Mouse (Mus musculus) embryonic facial prominence, embryonic 15.5 days (tissue): ENCODE measurements around the gene Runx2. TPM values are rescaled to one million over a fixed set of nuclear protein-coding genes. Genes with fewer than 3 reads are reported as not detected.

Source experiments
- ATAC-seq: fragments of 200-750 bp; cut with Nextera tagmentation; 2 replicates; pipeline ENCODE4 v1.8.0; 2017; ENCODE audit warnings: low read depth, moderate TSS enrichment; ENCODE audit not compliant: insufficient number of reproducible peaks, low FRiP score, low TSS enrichment
- H3K27ac ChIP-seq: fragments of 300-500 bp; sonication (generic); replicated peaks from 2 replicates; pipeline ENCODE4 v1.5.1; 2015; ENCODE audit warnings: mild to moderate bottlenecking, inconsistent platforms
- H3K27me3 ChIP-seq: fragments of 300-500 bp; sonication (generic); 2 replicates; pipeline ENCODE4 v1.6.1; 2015; ENCODE audit warnings: inconsistent platforms
- H3K36me3 ChIP-seq: fragments of 300-500 bp; sonication (generic); 2 replicates; pipeline ENCODE4 v1.6.1; 2015; ENCODE audit warnings: mild to moderate bottlenecking, inconsistent platforms
- H3K4me1 ChIP-seq: fragments of 300-500 bp; sonication (generic); 2 replicates; pipeline ENCODE4 v1.6.1; 2015; ENCODE audit warnings: inconsistent platforms
- H3K4me2 ChIP-seq: fragments of 300-500 bp; sonication (generic); replicated peaks from 2 replicates; pipeline ENCODE4 v1.6.1; 2015; ENCODE audit warnings: mild to moderate bottlenecking, inconsistent platforms
- H3K4me3 ChIP-seq: fragments of 300-500 bp; sonication (generic); replicated peaks from 2 replicates; pipeline ENCODE4 v1.5.1; 2015; ENCODE audit warnings: mild to moderate bottlenecking, inconsistent platforms
- H3K9ac ChIP-seq: fragments of 300-500 bp; sonication (generic); 2 replicates; pipeline ENCODE4 v1.6.1; 2015; ENCODE audit warnings: inconsistent platforms
- H3K9me3 ChIP-seq: fragments of 300-500 bp; sonication (generic); replicated peaks from 2 replicates; pipeline ENCODE4 v1.6.1; 2016; ENCODE audit warnings: inconsistent platforms
- WGBS: fragments of 180-500 bp; shearing (Covaris S2); methylation state at CpG from one replicate; pipeline ENCODE4 v1.1.7; 2015; 5-methylcytosine and 5-hydroxymethylcytosine counted together
- polyA plus RNA-seq: library from polyadenylated mRNA; unstranded; fragments of >200 nt; fragmentation: Nextera tagmentation; extraction: Ambion mirVana; gene quantifications from 2 replicates; pipeline ENCODE4 v1.2.1, GENCODE M21; 2015

The Runx2 gene
- polyA plus RNA-seq, result 28.5 and 30.1 TPM in 2 replicates

DNA sequence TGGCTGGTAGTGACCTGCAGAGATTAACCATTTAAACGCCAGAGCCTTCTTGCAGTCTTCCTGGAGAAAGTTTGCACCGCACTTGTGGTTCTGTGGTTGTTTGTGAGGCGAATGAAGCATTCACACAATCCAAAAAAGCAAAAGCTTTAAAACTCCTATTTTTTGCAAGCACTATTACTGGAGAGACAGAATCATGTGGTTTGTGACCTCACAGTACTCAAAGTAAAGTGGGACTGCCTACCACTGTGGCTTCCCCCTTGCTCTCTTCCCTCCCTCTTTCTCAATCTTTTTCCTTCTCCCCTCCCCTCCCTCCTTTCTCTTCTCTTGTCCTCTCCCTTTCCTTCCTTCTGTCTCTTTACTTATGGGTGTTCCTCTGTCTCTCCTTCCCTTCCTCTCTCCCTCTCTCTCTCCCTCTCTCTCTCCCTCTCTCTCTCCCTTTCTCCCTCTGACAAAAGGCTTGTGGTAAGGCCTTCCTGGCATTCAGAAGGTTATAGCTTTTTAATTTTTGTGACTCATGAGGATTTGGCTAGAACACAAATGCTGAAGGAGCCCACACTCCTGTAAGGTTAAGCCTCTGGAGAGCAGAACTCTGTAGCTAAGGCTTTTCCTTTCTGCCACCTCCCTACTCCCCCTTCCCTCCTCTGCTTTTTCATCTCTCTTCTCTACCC, at the start of gene Runx2:
Gene Runx2, minus strand, starts transcription at position 290 of the 668 bp plus-strand sequence.
- H3K9me3 ChIP-seq, result no peaks in the 10 kb centered on the region
- H3K9ac ChIP-seq, result 0 out of 2 replicates have a peak within 1 kb of the TSS, but pooled peaks have one; percentile 21
- peak within 1 kb of the TSS; percentile 59 for H3K27ac ChIP-seq
- H3K4me1 ChIP-seq, result peaks cover 7% of the 10 kb centered on the region
- H3K4me2 ChIP-seq, result peak within 1 kb of the TSS; percentile 28
- WGBS, result 34% methylated on average over 3 of the region's 3 CpGs
- H3K27me3 ChIP-seq, result no peaks in the 10 kb centered on the region
- ATAC-seq, result peak; percentile 78
- H3K4me3 ChIP-seq, result peak within 1 kb of the TSS; percentile 35
- H3K36me3 ChIP-seq, result no peaks in the 10 kb centered on the region

- no peak overlapping the region for H3K4me3 ChIP-seq
- H3K9ac ChIP-seq, result no peak overlapping the region
- no peaks in the 10 kb centered on the region for H3K9me3 ChIP-seq
- no peaks in the 10 kb centered on the region for H3K36me3 ChIP-seq
- H3K27me3 ChIP-seq, result no peaks in the 10 kb centered on the region
- WGBS, result 88% methylated on average over 6 of the region's 6 CpGs
- ATAC-seq, result no peak
- H3K4me2 ChIP-seq, result no peak overlapping the region
- H3K27ac ChIP-seq, result no peak overlapping the region
- H3K4me1 ChIP-seq, result no peaks in the 10 kb centered on the region
Measured at GRCm38 (mm10) chr17:44863165-44863564, 48.6 kb upstream of the Runx2 start.

- Histone ChIP-seq H3K9me3 (no peaks in the 10 kb centered on the region), H3K4me2 (no peak overlapping the region), H3K27me3 (no peaks in the 10 kb centered on the region), H3K4me1 (peaks cover 5% of the 10 kb centered on the region; the same call in 1 of the 2 replicates), H3K4me3 (no peak overlapping the region), H3K27ac (peak overlapping the region; percentile 60), H3K36me3 (no peaks in the 10 kb centered on the region), H3K9ac (no peak overlapping the region)
- peak; percentile 57; the same call in 1 of the 2 replicates for ATAC-seq
- 33% methylated on average over 4 of the region's 4 CpGs for WGBS
Measured at GRCm38 (mm10) chr17:44842184-44842583, 27.6 kb upstream of the Runx2 start.

GRCm38 (mm10) chr17:44831201-44831600, 16.6 kb upstream of the Runx2 start:
- Histone ChIP-seq H3K9ac (no peak overlapping the region), H3K27me3 (no peaks in the 10 kb centered on the region), H3K4me3 (no peak overlapping the region), H3K27ac (no peak overlapping the region), H3K4me1 (no peaks in the 10 kb centered on the region), H3K36me3 (no peaks in the 10 kb centered on the region), H3K4me2 (no peak overlapping the region), H3K9me3 (no peaks in the 10 kb centered on the region)
- ATAC-seq, result no peak
- WGBS, result 73% methylated on average over 1 of the region's 1 CpGs

DNA sequence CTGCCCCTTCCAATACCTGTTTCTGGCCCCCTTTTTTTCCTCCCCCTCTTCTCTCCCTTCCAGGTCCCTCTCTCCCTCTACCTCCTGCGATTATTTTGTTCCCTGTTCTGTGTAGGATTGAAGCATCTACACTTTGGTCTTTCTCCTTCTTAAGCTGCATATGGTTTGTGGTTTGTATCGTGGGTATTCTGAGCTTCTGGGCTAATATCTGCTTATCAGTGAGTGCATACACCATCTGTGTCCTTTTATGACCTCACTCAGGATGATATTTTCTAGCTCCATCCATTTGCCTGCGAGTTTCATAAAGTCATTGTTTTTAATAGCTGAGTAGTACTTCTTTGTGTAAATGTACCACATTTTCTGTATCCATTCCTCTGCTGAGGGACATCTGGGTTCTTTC, 15.0 kb upstream of the Runx2 start:
- no peaks in the 10 kb centered on the region for H3K9me3 ChIP-seq
- 83% methylated on average over 3 of the region's 3 CpGs for WGBS
- ATAC-seq, result no peak
- no peaks in the 10 kb centered on the region for H3K27me3 ChIP-seq
- no peak overlapping the region for H3K27ac ChIP-seq
- H3K4me1 ChIP-seq, result no peaks in the 10 kb centered on the region
- no peak overlapping the region for H3K4me3 ChIP-seq
- no peak overlapping the region for H3K4me2 ChIP-seq
- H3K36me3 ChIP-seq, result no peaks in the 10 kb centered on the region
- H3K9ac ChIP-seq, result no peak overlapping the region

GRCm38 (mm10) chr17:44827964-44828363, 13.4 kb upstream of the Runx2 start:
- Histone ChIP-seq H3K9ac (no peak overlapping the region), H3K4me3 (no peak overlapping the region), H3K27ac (no peak overlapping the region), H3K4me1 (no peaks in the 10 kb centered on the region), H3K9me3 (no peaks in the 10 kb centered on the region), H3K27me3 (no peaks in the 10 kb centered on the region), H3K36me3 (no peaks in the 10 kb centered on the region), H3K4me2 (no peak overlapping the region)
- no peak for ATAC-seq
- 88% methylated on average over 4 of the region's 4 CpGs for WGBS

- ATAC-seq, result no peak
- Histone ChIP-seq H3K27ac (no peak overlapping the region), H3K9ac (no peak overlapping the region), H3K4me2 (no peak overlapping the region), H3K27me3 (no peaks in the 10 kb centered on the region), H3K4me3 (no peak overlapping the region), H3K36me3 (no peaks in the 10 kb centered on the region), H3K4me1 (no peaks in the 10 kb centered on the region), H3K9me3 (no peaks in the 10 kb centered on the region)
- WGBS, result 68% methylated on average over 3 of the region's 3 CpGs
Measured at GRCm38 (mm10) chr17:44827124-44827523, 12.5 kb upstream of the Runx2 start.

DNA sequence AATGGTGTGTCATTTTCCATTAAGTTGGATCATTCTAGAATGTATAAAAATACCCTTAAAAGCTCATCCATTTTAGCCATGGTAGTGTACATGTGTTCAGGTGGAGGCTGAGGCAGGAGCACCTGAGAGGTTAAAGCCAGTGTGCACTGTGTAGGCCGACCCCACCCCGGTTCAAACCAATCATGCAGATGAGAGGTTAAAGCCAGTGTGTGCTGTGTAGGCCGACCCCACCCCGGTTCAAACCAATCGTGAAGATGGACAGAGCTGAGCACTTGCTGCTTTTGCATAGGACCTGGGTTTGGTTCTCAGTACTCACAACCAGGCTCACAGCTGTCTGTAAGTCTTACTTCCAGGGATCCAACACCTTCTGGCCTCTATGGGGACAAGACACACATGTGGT, 7.3 kb upstream of the Runx2 start:
- 87% methylated on average over 5 of the region's 5 CpGs for WGBS

GRCm38 (mm10) chr17:44819816-44820215, 5.2 kb upstream of the Runx2 start:
- Histone ChIP-seq H3K27me3 (no peaks in the 10 kb centered on the region), H3K4me1 (peaks cover 3% of the 10 kb centered on the region; the same call in 1 of the 2 replicates), H3K9ac (no peak overlapping the region), H3K27ac (no peak overlapping the region), H3K4me2 (no peak overlapping the region), H3K36me3 (no peaks in the 10 kb centered on the region), H3K9me3 (no peaks in the 10 kb centered on the region), H3K4me3 (no peak overlapping the region)
- no peak for ATAC-seq
- 43% methylated on average over 4 of the region's 4 CpGs for WGBS

More for the DNA sequence above, 7.3 kb upstream of the Runx2 start:
- no peak overlapping the region for H3K9ac ChIP-seq
- H3K27me3 ChIP-seq, result no peaks in the 10 kb centered on the region
- H3K4me2 ChIP-seq, result no peak overlapping the region
- no peak overlapping the region for H3K27ac ChIP-seq
- H3K9me3 ChIP-seq, result no peaks in the 10 kb centered on the region
- no peak overlapping the region for H3K4me3 ChIP-seq
- H3K4me1 ChIP-seq, result no peaks in the 10 kb centered on the region
- no peak for ATAC-seq
- no peaks in the 10 kb centered on the region for H3K36me3 ChIP-seq

- no peak overlapping the region for H3K27ac ChIP-seq
- H3K9me3 ChIP-seq, result no peaks in the 10 kb centered on the region
- peaks cover 7% of the 10 kb centered on the region for H3K4me1 ChIP-seq
- no peak for ATAC-seq
- 74% methylated on average over 2 of the region's 2 CpGs for WGBS
- H3K36me3 ChIP-seq, result no peaks in the 10 kb centered on the region
- H3K9ac ChIP-seq, result no peak overlapping the region
- no peak overlapping the region for H3K4me2 ChIP-seq
- no peaks in the 10 kb centered on the region for H3K27me3 ChIP-seq
- no peak overlapping the region for H3K4me3 ChIP-seq
Measured at GRCm38 (mm10) chr17:44818825-44819224, 4.2 kb upstream of the Runx2 start.

- Histone ChIP-seq H3K9ac (no peak overlapping the region), H3K4me2 (no peak overlapping the region), H3K36me3 (no peaks in the 10 kb centered on the region), H3K9me3 (no peaks in the 10 kb centered on the region), H3K4me1 (no peaks in the 10 kb centered on the region), H3K4me3 (no peak overlapping the region), H3K27ac (no peak overlapping the region), H3K27me3 (no peaks in the 10 kb centered on the region)
- no peak for ATAC-seq
- 83% methylated on average over 1 of the region's 1 CpGs for WGBS
Measured at GRCm38 (mm10) chr17:44807031-44807430, 7.6 kb downstream of the Runx2 start.

GRCm38 (mm10) chr17:44797331-44797730, 17.3 kb downstream of the Runx2 start:
- 56% methylated on average over 3 of the region's 3 CpGs for WGBS
- H3K27ac ChIP-seq, result no peak overlapping the region
- H3K9me3 ChIP-seq, result no peaks in the 10 kb centered on the region
- H3K4me1 ChIP-seq, result no peaks in the 10 kb centered on the region
- H3K4me3 ChIP-seq, result no peak overlapping the region
- H3K36me3 ChIP-seq, result peaks cover 3% of the 10 kb centered on the region; the same call in 1 of the 2 replicates
- no peak overlapping the region for H3K9ac ChIP-seq
- ATAC-seq, result no peak
- H3K27me3 ChIP-seq, result no peaks in the 10 kb centered on the region
- H3K4me2 ChIP-seq, result no peak overlapping the region
